Mouse (Mus musculus) embryonic facial prominence, embryonic 14.5 days (tissue): Measurements from ENCODE around the gene Map1s. TPM values are rescaled to one million over a fixed set of nuclear protein-coding genes. Genes with fewer than 3 reads are reported as not detected.
A peak's percentile ranks its signal among the peaks of the same experiment; 100 is the strongest.
"Not testable (repeated sequence)": the region's sequence is repeated elsewhere in the genome, so short reads cannot be mapped to it uniquely, and the experiment has no call there.

Experiments
- ATAC-seq: fragments of 200-750 bp; cut with Nextera tagmentation; 2 replicates; pipeline ENCODE4 v1.8.0; 2017; ENCODE audit warnings: low read depth, moderate number of reproducible peaks, moderate TSS enrichment
- DNase-seq: peaks from one replicate; pipeline ENCODE4 v3.0.0-alpha.2; 2015; ENCODE audit warnings: low spot score
- H3K27ac ChIP-seq: fragments of 300-500 bp; sonication (generic); replicated peaks from 2 replicates; pipeline ENCODE4 v1.5.1; 2014; ENCODE audit warnings: low read depth, mild to moderate bottlenecking, low read length, moderate library complexity
- H3K27me3 ChIP-seq: fragments of 300-500 bp; sonication (generic); replicated peaks from 2 replicates; pipeline ENCODE4 v1.6.1; 2014; ENCODE audit warnings: low read length; ENCODE audit not compliant: control insufficient read depth, insufficient read depth
- H3K36me3 ChIP-seq: fragments of 300-500 bp; sonication (generic); 2 replicates; pipeline ENCODE4 v1.6.1; 2014; ENCODE audit warnings: low read length, mixed read lengths; ENCODE audit not compliant: control insufficient read depth, insufficient read depth
- H3K4me1 ChIP-seq: fragments of 300-500 bp; sonication (generic); 2 replicates; pipeline ENCODE4 v1.6.1; 2014; ENCODE audit warnings: antibody characterized with exemption, low read length; ENCODE audit not compliant: control insufficient read depth, insufficient read depth
- H3K4me2 ChIP-seq: fragments of 300-500 bp; sonication (generic); 2 replicates; pipeline ENCODE4 v1.6.1; 2014; ENCODE audit warnings: low read depth, mild to moderate bottlenecking, low read length, moderate library complexity, mixed read lengths
- H3K4me3 ChIP-seq: fragments of 300-500 bp; sonication (generic); 2 replicates; pipeline ENCODE4 v1.5.1; 2014; ENCODE audit warnings: low read depth, mild to moderate bottlenecking, low read length
- H3K9ac ChIP-seq: fragments of 300-500 bp; sonication (generic); 2 replicates; pipeline ENCODE4 v1.6.1; 2014; ENCODE audit warnings: low read depth, mild to moderate bottlenecking, low read length, moderate library complexity, mixed read lengths
- H3K9me3 ChIP-seq: fragments of 300-500 bp; sonication (generic); 2 replicates; pipeline ENCODE4 v1.6.1; 2016; ENCODE audit warnings: low read length; ENCODE audit not compliant: control insufficient read depth
- WGBS: fragments of 180-500 bp; shearing (Covaris S2); extraction: QIAGEN DNeasy Blood & Tissue Kit; methylation state at CpG from one replicate; pipeline ENCODE4 v1.1.7; 2014; 5-methylcytosine and 5-hydroxymethylcytosine counted together
- polyA plus RNA-seq: library from polyadenylated mRNA; unstranded; fragments of >200 nt; fragmentation: Nextera tagmentation; extraction: Ambion mirVana; gene quantifications from 2 replicates; pipeline ENCODE4 v1.2.1, GENCODE M21; 2014

Map1s gene
- polyA plus RNA-seq, 1 experiment from 2014 or later = 41.3 TPM

- Histone ChIP-seq H3K9ac (no peak overlapping the region), H3K27ac (no peak overlapping the region), H3K4me2 (no peak overlapping the region), H3K4me3 (no peak overlapping the region), H3K9me3 (no peaks in the 10 kb centered on the region), H3K36me3 (peaks cover 35% of the 10 kb centered on the region), H3K4me1 (peaks cover 9% of the 10 kb centered on the region; the same call in 1 of the 2 replicates), H3K27me3 (peaks cover 41% of the 10 kb centered on the region)
- ATAC-seq (no peak), DNase-seq (no peak)
- 90% methylated on average over 6 of the region's 8 CpGs for WGBS
These were observed 10.8 kb upstream of the Map1s start for GRCm38 (mm10) chr8:70894771-70895545.

- ATAC-seq, H3K4me1 ChIP-seq, H3K9me3 ChIP-seq, DNase-seq, H3K27ac ChIP-seq: not testable (repeated sequence)
- Histone ChIP-seq H3K4me2 (peak overlapping the region; percentile 92), H3K4me3 (peak overlapping the region; percentile 68), H3K27me3 (peaks cover 36% of the 10 kb centered on the region), H3K9ac (peak overlapping the region; percentile 92), H3K36me3 (peaks cover 35% of the 10 kb centered on the region)
- WGBS = 88% methylated on average over 17 of the region's 24 CpGs
These were observed 10.0 kb upstream of the Map1s start for GRCm38 (mm10) chr8:70895571-70896259.

- H3K9ac ChIP-seq = peak overlapping the region; percentile 92
- peak overlapping the region; percentile 68 for H3K4me3 ChIP-seq
- peaks cover 9% of the 10 kb centered on the region; the same call in 1 of the 2 replicates for H3K4me1 ChIP-seq
- DNase-seq (no peak), ATAC-seq (no peak)
- peak overlapping the region; percentile 92 for H3K4me2 ChIP-seq
- peaks cover 28% of the 10 kb centered on the region for H3K27me3 ChIP-seq
- WGBS = under 1% methylated on average over 25 of the region's 25 CpGs
- no peaks in the 10 kb centered on the region for H3K9me3 ChIP-seq
- peaks cover 35% of the 10 kb centered on the region for H3K36me3 ChIP-seq
- H3K27ac ChIP-seq = peak overlapping the region; percentile 59
These were observed 9.3 kb upstream of the Map1s start for GRCm38 (mm10) chr8:70896316-70897020.

- Histone ChIP-seq H3K9ac (peak within 1 kb of the TSS; percentile 92), H3K4me1 (peaks cover 9% of the 10 kb centered on the region; the same call in 1 of the 2 replicates), H3K27ac (peak within 1 kb of the TSS; percentile 82), H3K9me3 (no peaks in the 10 kb centered on the region), H3K4me3 (peak within 1 kb of the TSS; percentile 68), H3K27me3 (peaks cover 21% of the 10 kb centered on the region), H3K36me3 (peaks cover 35% of the 10 kb centered on the region), H3K4me2 (peak within 1 kb of the TSS; percentile 92)
- DNase-seq (peak; percentile 100), ATAC-seq (peak; percentile 98)
- WGBS = under 1% methylated on average over 53 of the region's 60 CpGs
These were observed 8.6 kb upstream of the Map1s start, which contains the start of gene Rpl18a for GRCm38 (mm10) chr8:70897021-70897680. Rpl18a (minus strand) TSS chr8:70897412.

- peak; percentile 35 for ATAC-seq
- H3K27ac ChIP-seq = peak overlapping the region; percentile 82
- H3K9ac ChIP-seq = peak overlapping the region; percentile 71
- under 1% methylated on average over 20 of the region's 20 CpGs for WGBS
- peak; percentile 82 for DNase-seq
- H3K27me3 ChIP-seq = peaks cover 15% of the 10 kb centered on the region
- H3K4me3 ChIP-seq = peak overlapping the region; percentile 68
- peak overlapping the region; percentile 64 for H3K4me2 ChIP-seq
- no peaks in the 10 kb centered on the region for H3K9me3 ChIP-seq
- H3K4me1 ChIP-seq = peaks cover 4% of the 10 kb centered on the region; the same call in 1 of the 2 replicates
- H3K36me3 ChIP-seq = peaks cover 35% of the 10 kb centered on the region
These were observed 7.9 kb upstream of the Map1s start for GRCm38 (mm10) chr8:70897681-70898413.

GRCm38 (mm10) chr8:70898661-70899198, 7.0 kb upstream of the Map1s start:
- peak overlapping the region; percentile 68; the same call in 1 of the 2 replicates for H3K4me3 ChIP-seq
- H3K27ac ChIP-seq = no peak overlapping the region
- DNase-seq = peak; percentile 34

GRCm38 (mm10) chr8:70899226-70899625, 6.5 kb upstream of the Map1s start:
- Histone ChIP-seq H3K27ac (no peak overlapping the region), H3K4me2 (no peak overlapping the region), H3K4me1 (peaks cover 4% of the 10 kb centered on the region; the same call in 1 of the 2 replicates), H3K27me3 (peaks cover 5% of the 10 kb centered on the region; the same call in 1 of the 2 replicates), H3K4me3 (no peak overlapping the region), H3K9me3 (no peaks in the 10 kb centered on the region), H3K36me3 (peaks cover 22% of the 10 kb centered on the region), H3K9ac (no peak overlapping the region)
- 68% methylated on average over 2 of the region's 2 CpGs for WGBS
- no peak for DNase-seq
- no peak for ATAC-seq

More at GRCm38 (mm10) chr8:70898661-70899198, 7.0 kb upstream of the Map1s start:
- Histone ChIP-seq H3K9ac (peak overlapping the region; percentile 71; the same call in 1 of the 2 replicates), H3K4me2 (peak overlapping the region; percentile 64; the same call in 1 of the 2 replicates), H3K27me3 (peaks cover 10% of the 10 kb centered on the region; the same call in 1 of the 2 replicates), H3K36me3 (peaks cover 27% of the 10 kb centered on the region), H3K4me1 (peaks cover 4% of the 10 kb centered on the region; the same call in 1 of the 2 replicates), H3K9me3 (no peaks in the 10 kb centered on the region)
- 65% methylated on average over 2 of the region's 2 CpGs for WGBS
- no peak for ATAC-seq
